Comparison of ENCODE assay signal across 30 mouse cellular contexts in the genomic region with DNA sequence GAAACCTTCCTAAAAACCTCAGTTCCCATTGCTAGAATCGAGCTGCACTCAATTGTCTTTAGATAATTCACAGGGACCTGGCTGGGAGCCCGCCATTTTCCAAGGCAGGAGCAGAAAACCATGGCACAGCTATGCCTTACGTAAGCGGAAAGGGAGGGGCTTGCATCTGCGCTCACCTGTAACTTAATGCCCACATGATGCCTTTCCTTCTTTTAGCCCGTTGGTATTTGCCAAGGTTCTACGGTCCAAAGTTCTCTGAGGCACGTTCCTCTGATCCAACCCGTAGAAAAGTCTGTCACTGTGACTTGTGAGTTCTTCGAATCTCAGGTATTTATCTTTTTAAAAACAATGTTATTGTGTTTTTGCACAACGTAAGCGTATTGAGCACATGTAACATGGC. TPM values are rescaled to one million over a fixed set of nuclear protein-coding genes. Genes with fewer than 3 reads are reported as not detected.
A peak's percentile ranks its signal among the peaks of the same experiment; 100 is the strongest.
DNase-seq lines count a peak whose midpoint lies in the region; ATAC-seq lines count a peak whose summit lies in the region.
"Had no signal": no experiment of that assay in that cellular context is flagged by ENCODE, and none has a peak within 500 bp of the region (broad histone marks: within the 10 kb centered on the region; RNA-seq: fewer than 3 reads in every experiment).

No protein-coding gene starts in this region.

- H3K9me3 ChIP-seq in kidney, embryonic 16.5 days (ENCODE audit: low read length), result no peaks in the 10 kb centered on the region; the same call in 1 of the 2 replicates
- H3K9me3 ChIP-seq in midbrain, embryonic 11.5 days (ENCODE audit: control insufficient read depth, low read length), result no peaks in the 10 kb centered on the region
- H3K9me3 ChIP-seq in midbrain, embryonic 13.5 days, result peaks cover 3% of the 10 kb centered on the region; the same call in 1 of the 2 replicates
- H3K9me3 ChIP-seq: embryonic facial prominence, embryonic 12.5 days; embryonic facial prominence, embryonic 15.5 days; heart, embryonic 10.5 days had no signal

- H3K4me3 ChIP-seq in kidney, embryonic 16.5 days (ENCODE audit: low read length), result no peak overlapping the region
- H3K4me3 ChIP-seq in midbrain, embryonic 11.5 days (ENCODE audit: low read depth, low read length), result no peak overlapping the region
- H3K4me3 ChIP-seq in midbrain, embryonic 13.5 days (replicated peaks), result no peak overlapping the region
- H3K4me3 ChIP-seq: embryonic facial prominence, embryonic 12.5 days; embryonic facial prominence, embryonic 15.5 days; gastrocnemius, adult 2 months; heart, embryonic 10.5 days; heart, embryonic 13.5 days had no signal

- no peaks in the 10 kb centered on the region for H3K36me3 ChIP-seq in kidney, embryonic 16.5 days (ENCODE audit: insufficient read depth, low read length)
- no peaks in the 10 kb centered on the region for H3K36me3 ChIP-seq in midbrain, embryonic 11.5 days (ENCODE audit: control insufficient read depth, insufficient read depth, low read length)
- no peaks in the 10 kb centered on the region for H3K36me3 ChIP-seq in midbrain, embryonic 13.5 days
- H3K36me3 ChIP-seq: embryonic facial prominence, embryonic 12.5 days; embryonic facial prominence, embryonic 15.5 days; heart, embryonic 10.5 days; heart, embryonic 13.5 days had no signal

- H3K4me1 ChIP-seq in kidney, embryonic 16.5 days (ENCODE audit: insufficient read depth, low read length), result no peaks in the 10 kb centered on the region
- H3K4me1 ChIP-seq in midbrain, embryonic 11.5 days (ENCODE audit: control insufficient read depth, insufficient read depth, low read length), result no peaks in the 10 kb centered on the region
- no peaks in the 10 kb centered on the region for H3K4me1 ChIP-seq in midbrain, embryonic 13.5 days (replicated peaks)
- H3K4me1 ChIP-seq: embryonic facial prominence, embryonic 12.5 days; embryonic facial prominence, embryonic 15.5 days; heart, embryonic 10.5 days; heart, embryonic 13.5 days had no signal

- no peak overlapping the region for H3K4me2 ChIP-seq in kidney, embryonic 16.5 days (replicated peaks; ENCODE audit: low read depth, low read length)
- no peak overlapping the region for H3K4me2 ChIP-seq in midbrain, embryonic 11.5 days
- no peak overlapping the region for H3K4me2 ChIP-seq in midbrain, embryonic 13.5 days (replicated peaks)
- H3K4me2 ChIP-seq: embryonic facial prominence, embryonic 12.5 days; embryonic facial prominence, embryonic 15.5 days; heart, embryonic 13.5 days; hindbrain, embryonic 14.5 days had no signal

- DNase-seq in kidney, adult 18-20 months, result peak; percentile 18
- DNase-seq in kidney, adult 9 months, result peak; percentile 36
- DNase-seq in kidney, postnatal 4 days, result no peak
- DNase-seq in midbrain, embryonic 11.5 days (ENCODE audit: low spot score, missing footprints), result peak; percentile 64
- DNase-seq: adrenal gland, adult 2 months; adrenal gland, postnatal 14 days; cerebellum, adult 11 months; cerebellum, adult 2 months; cerebellum, adult 9-11 months; cerebellum, postnatal 25 days; forebrain, postnatal 0 days; gastrocnemius, adult 2 months; gastrocnemius, postnatal 14 days; heart, adult 18-20 months; heart, postnatal 14 days; heart, postnatal 4 days had no signal

- ATAC-seq in kidney, embryonic 16.5 days (ENCODE audit: low FRiP score, low TSS enrichment), result no peak
- no peak for ATAC-seq in midbrain, embryonic 11.5 days (ENCODE audit: low FRiP score)
- ATAC-seq in midbrain, embryonic 13.5 days, result no peak
- ATAC-seq: CD4-positive, CD25-positive, alpha-beta regulatory T cell, adult 4 months; forebrain, embryonic 14.5 days; forebrain, postnatal 0 days had no signal

- H3K27me3 ChIP-seq in kidney, embryonic 16.5 days (ENCODE audit: insufficient read depth, low read length), result no peaks in the 10 kb centered on the region
- H3K27me3 ChIP-seq in midbrain, embryonic 11.5 days (ENCODE audit: control insufficient read depth, insufficient read depth, low read length), result no peaks in the 10 kb centered on the region
- H3K27me3 ChIP-seq in midbrain, embryonic 13.5 days, result no peaks in the 10 kb centered on the region
- H3K27me3 ChIP-seq: embryonic facial prominence, embryonic 12.5 days; embryonic facial prominence, embryonic 15.5 days; heart, embryonic 13.5 days had no signal

- WGBS in kidney, embryonic 16.5 days, result 89% methylated on average over 12 of the region's 12 CpGs
- 93% methylated on average over 12 of the region's 12 CpGs for whole genome bisulfite sequencing in midbrain, embryonic 11.5 days
- 91% methylated on average over 12 of the region's 12 CpGs for WGBS in midbrain, embryonic 13.5 days

- no peak overlapping the region for H3K27ac ChIP-seq in kidney, embryonic 16.5 days (ENCODE audit: low read length)
- no peak overlapping the region for H3K27ac ChIP-seq in midbrain, embryonic 11.5 days (ENCODE audit: low read depth, low read length)
- H3K27ac ChIP-seq in midbrain, embryonic 13.5 days, result no peak overlapping the region
- H3K27ac ChIP-seq: embryonic facial prominence, embryonic 12.5 days; embryonic facial prominence, embryonic 15.5 days; gastrocnemius, adult 2 months; heart, embryonic 10.5 days; heart, embryonic 13.5 days; hindbrain, embryonic 14.5 days had no signal

- no peak overlapping the region for H3K9ac ChIP-seq in kidney, embryonic 16.5 days (replicated peaks; ENCODE audit: low read length)
- H3K9ac ChIP-seq in midbrain, embryonic 11.5 days (ENCODE audit: low read length), result no peak overlapping the region
- H3K9ac ChIP-seq in midbrain, embryonic 13.5 days (replicated peaks), result no peak overlapping the region
- H3K9ac ChIP-seq: embryonic facial prominence, embryonic 12.5 days; embryonic facial prominence, embryonic 15.5 days; forebrain, postnatal 0 days; heart, embryonic 13.5 days; hindbrain, embryonic 14.5 days had no signal

RNA-seq across cellular contexts. Expression of a gene that starts 13.2 kb away (rescaled TPM):
- polyA plus RNA-seq in kidney, embryonic 16.5 days (2015; fragmentation: Nextera tagmentation; extraction: Ambion mirVana), result 0.09 TPM in 1 of 2 replicates, not detected in the other
- 0.10 TPM in 1 of 2 replicates, not detected in the other for polyA plus RNA-seq in midbrain, embryonic 11.5 days (2014; fragmentation: Nextera tagmentation; extraction: Ambion mirVana)
- polyA plus RNA-seq in midbrain, embryonic 13.5 days (2015; fragmentation: Nextera tagmentation; extraction: Ambion mirVana), result 0.15 TPM in 1 of 2 replicates, not detected in the other
- polyA plus RNA-seq: C2C12; CD4-positive, CD25-positive, alpha-beta regulatory T cell, adult 4 months; cerebellum, adult 2 months; embryonic facial prominence, embryonic 12.5 days; forebrain, embryonic 14.5 days; forebrain, postnatal 0 days; frontal cortex, adult 2 months; heart, embryonic 13.5 days; heart, embryonic 16.5 days had no signal

RNA-seq across cellular contexts. Expression of a gene that starts 19.5 kb away (rescaled TPM):
- polyA plus RNA-seq in kidney, embryonic 16.5 days (2015; fragmentation: Nextera tagmentation; extraction: Ambion mirVana), result 0.21 and 0.22 TPM in 2 replicates
- polyA plus RNA-seq in midbrain, embryonic 11.5 days (2014; fragmentation: Nextera tagmentation; extraction: Ambion mirVana), result not detected in 2 replicates
- not detected in 2 replicates for polyA plus RNA-seq in midbrain, embryonic 13.5 days (2015; fragmentation: Nextera tagmentation; extraction: Ambion mirVana)
- polyA plus RNA-seq: CD4-positive, CD25-positive, alpha-beta regulatory T cell, adult 4 months; cerebellum, adult 2 months; embryonic facial prominence, embryonic 12.5 days; forebrain, embryonic 11.5 days; forebrain, embryonic 14.5 days; heart, embryonic 10.5 days; heart, embryonic 13.5 days; heart, embryonic 16.5 days; hindbrain, embryonic 11.5 days; hindbrain, embryonic 14.5 days had no signal

RNA-seq across cellular contexts. Expression of a gene that starts 46.6 kb away (rescaled TPM):
- 9.5 and 12.6 TPM in 2 replicates for polyA plus RNA-seq in kidney, embryonic 16.5 days (2015; fragmentation: Nextera tagmentation; extraction: Ambion mirVana)
- 0.14 TPM in 1 of 2 replicates, not detected in the other for polyA plus RNA-seq in midbrain, embryonic 11.5 days (2014; fragmentation: Nextera tagmentation; extraction: Ambion mirVana)
- 0.24 TPM in 1 of 2 replicates, not detected in the other for polyA plus RNA-seq in midbrain, embryonic 13.5 days (2015; fragmentation: Nextera tagmentation; extraction: Ambion mirVana)
- polyA plus RNA-seq: C2C12; CD4-positive, CD25-positive, alpha-beta regulatory T cell, adult 4 months; cerebellum, adult 2 months; embryonic facial prominence, embryonic 12.5 days; forebrain, embryonic 11.5 days; forebrain, embryonic 14.5 days; forebrain, postnatal 0 days; hindbrain, embryonic 11.5 days; hindbrain, embryonic 14.5 days had no signal

Comparison
In these comparisons a context has a peak if more than half of its experiments do, and no peak if none do; other contexts are left out.
1. DNase-seq: peak in kidney, adult 18-20 months (single experiment), kidney, adult 9 months (single experiment) and midbrain, embryonic 11.5 days (single experiment); none in kidney, postnatal 4 days (0 of 2).